Mouse (Mus musculus) CH12F3 (cell line): ENCODE measurements around the gene Usp35.

Experiments used
- in situ Hi-C: fragments of 300-500 bp; cut with MboI; formaldehyde crosslinking; loops from 2 replicates; pipeline ENCODE4 v1.14.3; 2020; ENCODE audit warnings: low sequenced_read_pairs

The Usp35 gene

DNA sequence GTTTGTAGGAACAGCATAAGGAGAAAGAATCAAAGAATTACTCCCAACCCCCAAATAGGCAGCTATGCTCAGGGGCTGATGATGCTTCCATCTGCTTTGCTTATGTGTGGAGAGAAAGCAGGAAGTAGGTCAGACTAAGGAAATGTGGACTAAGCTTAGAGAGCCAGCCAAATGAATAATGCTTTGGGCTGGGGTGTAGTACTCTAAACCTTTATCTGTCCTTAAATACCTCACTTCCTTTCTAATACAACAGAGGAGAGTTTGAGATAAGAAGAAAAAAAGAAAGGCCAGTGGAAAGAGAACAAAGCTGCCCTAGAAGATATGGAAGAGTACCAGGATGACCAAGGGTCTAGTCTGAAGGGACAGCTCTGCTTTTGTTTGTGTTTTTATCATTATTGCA lies 61.5 kb downstream of the Usp35 start:
- in situ Hi-C loops: no loop called here

- in situ Hi-C loops: no loop called here
These were observed 69.3 kb downstream of the Usp35 start for GRCm38 (mm10) chr7:97262541-97262940.
